Mouse (Mus musculus): ENCODE data around the gene Slc27a3.
"Not testable (repeated sequence)": the region's sequence is repeated elsewhere in the genome, so short reads cannot be mapped to it uniquely, and the experiment has no call there.

The Slc27a3 gene

GRCm38 (mm10) chr3:90388726-90389510, 820 bp downstream of the Slc27a3 start:
- no peak for DNase-seq

- DNase-seq: no peak
Measured at GRCm38 (mm10) chr3:90388192-90388591, 1.5 kb downstream of the Slc27a3 start.

GRCm38 (mm10) chr3:90387483-90387882, 2.3 kb downstream of the Slc27a3 start:
- no peak for DNase-seq

- no peak for DNase-seq
Measured at GRCm38 (mm10) chr3:90386817-90387216, 2.9 kb downstream of the Slc27a3 start.

- no peak for DNase-seq
Measured at GRCm38 (mm10) chr3:90384851-90385375, 4.8 kb downstream of the Slc27a3 start.

GRCm38 (mm10) chr3:90383690-90384089, 6.0 kb downstream of the Slc27a3 start:
- DNase-seq: no peak

GRCm38 (mm10) chr3:90381727-90382126, 8.0 kb downstream of the Slc27a3 start:
- no peak for DNase-seq

- no peak for DNase-seq
Measured at GRCm38 (mm10) chr3:90378496-90378895, 11.2 kb downstream of the Slc27a3 start.

GRCm38 (mm10) chr3:90376247-90376585, 13.5 kb downstream of the Slc27a3 start:
- no peak for DNase-seq

GRCm38 (mm10) chr3:90375562-90376246, 14.0 kb downstream of the Slc27a3 start:
- DNase-seq: no peak

GRCm38 (mm10) chr3:90374368-90374767, 15.4 kb downstream of the Slc27a3 start:
- no peak for DNase-seq

- peak; percentile 93 for DNase-seq
Measured at GRCm38 (mm10) chr3:90373432-90374028, 16.2 kb downstream of the Slc27a3 start.

GRCm38 (mm10) chr3:90372817-90373216, 16.9 kb downstream of the Slc27a3 start:
- no peak for DNase-seq

- DNase-seq: no peak
Measured at GRCm38 (mm10) chr3:90371857-90372256, 17.9 kb downstream of the Slc27a3 start.

GRCm38 (mm10) chr3:90369041-90369440, 20.7 kb downstream of the Slc27a3 start:
- no peak for DNase-seq

- no peak for DNase-seq
Measured at GRCm38 (mm10) chr3:90367001-90367632, 22.6 kb downstream of the Slc27a3 start.

GRCm38 (mm10) chr3:90362346-90362745, 27.4 kb downstream of the Slc27a3 start:
- DNase-seq: no peak

- no peak for DNase-seq
Measured at GRCm38 (mm10) chr3:90361476-90361875, 28.3 kb downstream of the Slc27a3 start.

GRCm38 (mm10) chr3:90359230-90359629, 30.5 kb downstream of the Slc27a3 start:
- DNase-seq: no peak

- no peak for DNase-seq
Measured at GRCm38 (mm10) chr3:90357959-90358358, 31.8 kb downstream of the Slc27a3 start.

GRCm38 (mm10) chr3:90347847-90348246, 41.9 kb downstream of the Slc27a3 start:
- DNase-seq: no peak

- not testable (repeated sequence) for DNase-seq
Measured at GRCm38 (mm10) chr3:90342853-90343252, 46.9 kb downstream of the Slc27a3 start.

GRCm38 (mm10) chr3:90340177-90340576, 49.6 kb downstream of the Slc27a3 start:
- DNase-seq: no peak

All from cerebellum, adult 9-10 months (tissue).